Mouse (Mus musculus) ovary, postnatal 10 days (tissue): Measurements from ENCODE around the gene Myo1b.

Experiments used
- DNase-seq: peaks from one replicate; pipeline ENCODE4 v3.0.0; 2022; ENCODE audit warnings: low spot score

Gene Myo1b

GRCm38 (mm10) chr1:51915576-51916156, at the start of gene Myo1b:
Myo1b (minus strand) TSS chr1:51916071.
- peak; percentile 53 for DNase-seq

GRCm38 (mm10) chr1:51964647-51965046, 48.8 kb upstream of the Myo1b start:
- no peak for DNase-seq

- no peak for DNase-seq
These were observed 31.2 kb upstream of the Myo1b start for GRCm38 (mm10) chr1:51947116-51947515.

- DNase-seq: no peak
These were observed 28.9 kb upstream of the Myo1b start for GRCm38 (mm10) chr1:51944755-51945154.

GRCm38 (mm10) chr1:51938357-51938756, 22.5 kb upstream of the Myo1b start:
- DNase-seq: no peak

- DNase-seq: no peak
These were observed 19.1 kb upstream of the Myo1b start for GRCm38 (mm10) chr1:51935006-51935405.

GRCm38 (mm10) chr1:51934176-51934924, 18.5 kb upstream of the Myo1b start:
- no peak for DNase-seq

GRCm38 (mm10) chr1:51932826-51933225, 17.0 kb upstream of the Myo1b start:
- no peak for DNase-seq

GRCm38 (mm10) chr1:51931561-51931960, 15.7 kb upstream of the Myo1b start:
- no peak for DNase-seq

GRCm38 (mm10) chr1:51930584-51930983, 14.7 kb upstream of the Myo1b start:
- no peak for DNase-seq

- no peak for DNase-seq
These were observed 13.7 kb upstream of the Myo1b start for GRCm38 (mm10) chr1:51929557-51929956.

- DNase-seq: no peak
These were observed 6.9 kb upstream of the Myo1b start for GRCm38 (mm10) chr1:51922820-51923219.

- DNase-seq: no peak
These were observed 405 bp upstream of the Myo1b start for GRCm38 (mm10) chr1:51916276-51916675.

- DNase-seq: peak; percentile 60
These were observed 758 bp downstream of the Myo1b start for GRCm38 (mm10) chr1:51915051-51915575.

GRCm38 (mm10) chr1:51914095-51914494, 1.8 kb downstream of the Myo1b start:
- DNase-seq: no peak

- no peak for DNase-seq
These were observed 2.6 kb downstream of the Myo1b start for GRCm38 (mm10) chr1:51913071-51913814.

- DNase-seq: no peak
These were observed 4.5 kb downstream of the Myo1b start for GRCm38 (mm10) chr1:51911331-51911730.

GRCm38 (mm10) chr1:51909204-51909603, 6.7 kb downstream of the Myo1b start:
- no peak for DNase-seq

- no peak for DNase-seq
These were observed 8.1 kb downstream of the Myo1b start for GRCm38 (mm10) chr1:51907821-51908220.

GRCm38 (mm10) chr1:51906206-51906906, 9.5 kb downstream of the Myo1b start:
- no peak for DNase-seq

GRCm38 (mm10) chr1:51905073-51905472, 10.8 kb downstream of the Myo1b start:
- DNase-seq: no peak

GRCm38 (mm10) chr1:51897160-51897572, 18.7 kb downstream of the Myo1b start:
- no peak for DNase-seq
